Mouse (Mus musculus): ENCODE measurements around the gene Eid1. TPM values are rescaled to one million over a fixed set of nuclear protein-coding genes. Genes with fewer than 3 reads are reported as not detected.

Eid1 gene
- polyA plus RNA-seq, 1 experiment from 2014 or later = 543 TPM

- H3K4me1 ChIP-seq (ENCODE audit: control insufficient read depth, insufficient read depth, low read length) = peaks cover 4% of the 10 kb centered on the region; the same call in 1 of the 2 replicates
- H3K36me3 ChIP-seq (ENCODE audit: control insufficient read depth, insufficient read depth, low read length) = no peaks in the 10 kb centered on the region
- no peak for ATAC-seq (ENCODE audit: low FRiP score, low TSS enrichment)
- DNase-seq = no peak
- 88% methylated on average over 4 of the region's 4 CpGs for WGBS
- H3K27ac ChIP-seq (replicated peaks; ENCODE audit: low read depth, low read length) = no peak overlapping the region
- no peaks in the 10 kb centered on the region for H3K9me3 ChIP-seq (ENCODE audit: control insufficient read depth, low read length)
- H3K9ac ChIP-seq (replicated peaks; ENCODE audit: low read length) = no peak overlapping the region
- peak overlapping the region; percentile 50; the same call in 1 of the 2 replicates for H3K4me2 ChIP-seq (ENCODE audit: low read length)
- no peaks in the 10 kb centered on the region for H3K27me3 ChIP-seq (ENCODE audit: control insufficient read depth, insufficient read depth, low read length)
- no peak overlapping the region for H3K4me3 ChIP-seq (replicated peaks; ENCODE audit: low read depth, low read length)
Observed at GRCm38 (mm10) chr2:125661156-125661555, 11.7 kb upstream of the Eid1 start.

DNA sequence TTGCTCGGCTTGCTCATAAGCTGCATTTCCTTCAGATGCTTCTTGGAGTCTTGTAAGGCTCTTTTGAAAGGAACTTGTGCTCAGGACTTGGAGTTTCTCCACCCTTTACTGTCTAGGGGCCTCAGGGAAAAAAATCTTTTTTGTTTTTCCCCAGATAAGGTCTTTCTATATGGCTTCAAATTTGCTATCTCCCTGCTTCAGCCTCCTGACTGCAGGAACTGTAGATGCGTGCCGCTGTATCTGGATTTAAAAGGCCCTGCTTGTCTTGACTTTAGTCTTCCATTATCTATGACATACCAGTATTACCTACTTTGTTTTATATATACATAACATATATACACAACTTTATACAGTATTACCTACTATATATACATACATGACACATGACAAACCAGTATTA is 10.4 kb upstream of the Eid1 start:
- Histone ChIP-seq H3K27me3 (ENCODE audit: control insufficient read depth, insufficient read depth, low read length) (no peaks in the 10 kb centered on the region), H3K4me2 (ENCODE audit: low read length) (no peak overlapping the region), H3K9me3 (ENCODE audit: control insufficient read depth, low read length) (no peaks in the 10 kb centered on the region), H3K36me3 (ENCODE audit: control insufficient read depth, insufficient read depth, low read length) (no peaks in the 10 kb centered on the region), H3K9ac (replicated peaks; ENCODE audit: low read length) (no peak overlapping the region), H3K27ac (replicated peaks; ENCODE audit: low read depth, low read length) (no peak overlapping the region), H3K4me1 (ENCODE audit: control insufficient read depth, insufficient read depth, low read length) (peaks cover 4% of the 10 kb centered on the region; the same call in 1 of the 2 replicates), H3K4me3 (replicated peaks; ENCODE audit: low read depth, low read length) (no peak overlapping the region)
- ATAC-seq (ENCODE audit: low FRiP score, low TSS enrichment) = no peak
- no peak for DNase-seq
- WGBS = 81% methylated on average over 3 of the region's 3 CpGs

DNA sequence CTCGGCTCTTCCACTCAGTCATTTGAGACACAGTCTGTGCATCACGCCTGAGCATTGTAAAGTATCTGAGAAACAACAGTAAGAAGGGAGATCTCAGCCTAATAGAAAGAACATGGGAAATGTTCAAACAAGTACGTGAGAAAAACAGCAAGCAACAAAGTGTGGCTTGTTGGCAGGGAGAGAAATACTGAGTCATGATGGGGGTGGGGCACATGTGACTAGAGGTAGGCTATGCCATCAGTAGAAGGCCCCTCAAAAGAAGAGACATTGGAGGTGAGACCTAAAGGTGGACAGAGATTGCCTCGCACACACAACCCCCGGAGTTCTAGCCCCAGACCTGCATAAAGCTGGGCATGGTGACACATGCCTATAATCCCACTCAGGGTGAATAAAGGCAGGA is 7.7 kb upstream of the Eid1 start:
- H3K9me3 ChIP-seq (ENCODE audit: control insufficient read depth, low read length) = no peaks in the 10 kb centered on the region
- H3K27me3 ChIP-seq (ENCODE audit: control insufficient read depth, insufficient read depth, low read length) = no peaks in the 10 kb centered on the region
- no peak overlapping the region for H3K4me3 ChIP-seq (replicated peaks; ENCODE audit: low read depth, low read length)
- H3K36me3 ChIP-seq (ENCODE audit: control insufficient read depth, insufficient read depth, low read length) = no peaks in the 10 kb centered on the region
- DNase-seq (no peak), ATAC-seq (ENCODE audit: low FRiP score, low TSS enrichment) (no peak)
- H3K4me2 ChIP-seq (ENCODE audit: low read length) = no peak overlapping the region
- H3K27ac ChIP-seq (replicated peaks; ENCODE audit: low read depth, low read length) = no peak overlapping the region
- no peak overlapping the region for H3K9ac ChIP-seq (replicated peaks; ENCODE audit: low read length)
- H3K4me1 ChIP-seq (ENCODE audit: control insufficient read depth, insufficient read depth, low read length) = peaks cover 4% of the 10 kb centered on the region; the same call in 1 of the 2 replicates
- WGBS = 90% methylated on average over 5 of the region's 5 CpGs

GRCm38 (mm10) chr2:125665909-125666308 is 7.0 kb upstream of the Eid1 start:
- H3K9me3 ChIP-seq (ENCODE audit: control insufficient read depth, low read length) = no peaks in the 10 kb centered on the region
- H3K27me3 ChIP-seq (ENCODE audit: control insufficient read depth, insufficient read depth, low read length) = no peaks in the 10 kb centered on the region
- no peak overlapping the region for H3K4me2 ChIP-seq (ENCODE audit: low read length)
- no peak overlapping the region for H3K4me3 ChIP-seq (replicated peaks; ENCODE audit: low read depth, low read length)
- 88% methylated on average over 4 of the region's 4 CpGs for WGBS
- no peak overlapping the region for H3K27ac ChIP-seq (replicated peaks; ENCODE audit: low read depth, low read length)
- DNase-seq = no peak
- no peak for ATAC-seq (ENCODE audit: low FRiP score, low TSS enrichment)
- H3K36me3 ChIP-seq (ENCODE audit: control insufficient read depth, insufficient read depth, low read length) = no peaks in the 10 kb centered on the region
- peaks cover 4% of the 10 kb centered on the region; the same call in 1 of the 2 replicates for H3K4me1 ChIP-seq (ENCODE audit: control insufficient read depth, insufficient read depth, low read length)
- H3K9ac ChIP-seq (replicated peaks; ENCODE audit: low read length) = no peak overlapping the region

GRCm38 (mm10) chr2:125666668-125667067 is 6.2 kb upstream of the Eid1 start:
- DNase-seq = no peak
- H3K27ac ChIP-seq (replicated peaks; ENCODE audit: low read depth, low read length) = no peak overlapping the region
- WGBS = 84% methylated on average over 4 of the region's 4 CpGs
- no peaks in the 10 kb centered on the region for H3K36me3 ChIP-seq (ENCODE audit: control insufficient read depth, insufficient read depth, low read length)
- H3K9me3 ChIP-seq (ENCODE audit: control insufficient read depth, low read length) = no peaks in the 10 kb centered on the region
- no peak overlapping the region for H3K9ac ChIP-seq (replicated peaks; ENCODE audit: low read length)
- no peak overlapping the region for H3K4me3 ChIP-seq (replicated peaks; ENCODE audit: low read depth, low read length)
- no peak overlapping the region for H3K4me2 ChIP-seq (ENCODE audit: low read length)
- ATAC-seq (ENCODE audit: low FRiP score, low TSS enrichment) = no peak
- peaks cover 4% of the 10 kb centered on the region; the same call in 1 of the 2 replicates for H3K4me1 ChIP-seq (ENCODE audit: control insufficient read depth, insufficient read depth, low read length)
- no peaks in the 10 kb centered on the region for H3K27me3 ChIP-seq (ENCODE audit: control insufficient read depth, insufficient read depth, low read length)

GRCm38 (mm10) chr2:125667184-125667583 is 5.7 kb upstream of the Eid1 start:
- no peak for ATAC-seq (ENCODE audit: low FRiP score, low TSS enrichment)
- H3K36me3 ChIP-seq (ENCODE audit: control insufficient read depth, insufficient read depth, low read length) = no peaks in the 10 kb centered on the region
- 76% methylated on average over 5 of the region's 5 CpGs for WGBS
- no peak overlapping the region for H3K27ac ChIP-seq (replicated peaks; ENCODE audit: low read depth, low read length)
- H3K27me3 ChIP-seq (ENCODE audit: control insufficient read depth, insufficient read depth, low read length) = no peaks in the 10 kb centered on the region
- no peak overlapping the region for H3K9ac ChIP-seq (replicated peaks; ENCODE audit: low read length)
- H3K4me3 ChIP-seq (replicated peaks; ENCODE audit: low read depth, low read length) = no peak overlapping the region
- DNase-seq = no peak
- no peak overlapping the region for H3K4me2 ChIP-seq (ENCODE audit: low read length)
- H3K9me3 ChIP-seq (ENCODE audit: control insufficient read depth, low read length) = no peaks in the 10 kb centered on the region
- H3K4me1 ChIP-seq (ENCODE audit: control insufficient read depth, insufficient read depth, low read length) = peaks cover 4% of the 10 kb centered on the region; the same call in 1 of the 2 replicates

DNA sequence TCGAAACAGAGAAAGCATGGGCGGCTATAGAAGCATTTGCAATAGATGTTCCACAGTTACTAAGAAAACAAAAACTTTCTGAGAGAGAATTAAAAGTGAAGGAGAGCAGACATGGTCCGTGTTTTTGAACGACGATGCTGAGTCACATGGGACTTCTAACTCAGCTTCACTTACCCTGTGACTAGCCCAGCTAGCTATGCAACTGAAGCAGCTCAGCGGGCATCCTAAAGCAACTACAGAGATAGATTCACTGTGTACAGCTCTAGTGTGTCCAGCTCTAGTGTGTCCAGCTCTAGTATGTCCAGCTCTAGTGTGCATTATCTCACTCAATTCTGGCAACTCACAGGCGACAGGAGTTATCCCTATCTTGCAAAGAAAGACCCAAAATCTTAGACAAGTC is 5.2 kb upstream of the Eid1 start:
- Histone ChIP-seq H3K4me2 (ENCODE audit: low read length) (no peak overlapping the region), H3K9ac (replicated peaks; ENCODE audit: low read length) (no peak overlapping the region), H3K36me3 (ENCODE audit: control insufficient read depth, insufficient read depth, low read length) (no peaks in the 10 kb centered on the region), H3K27ac (replicated peaks; ENCODE audit: low read depth, low read length) (no peak overlapping the region), H3K27me3 (ENCODE audit: control insufficient read depth, insufficient read depth, low read length) (no peaks in the 10 kb centered on the region), H3K4me3 (replicated peaks; ENCODE audit: low read depth, low read length) (no peak overlapping the region), H3K9me3 (ENCODE audit: control insufficient read depth, low read length) (no peaks in the 10 kb centered on the region), H3K4me1 (ENCODE audit: control insufficient read depth, insufficient read depth, low read length) (peaks cover 4% of the 10 kb centered on the region; the same call in 1 of the 2 replicates)
- WGBS = 89% methylated on average over 7 of the region's 7 CpGs
- no peak for DNase-seq
- no peak for ATAC-seq (ENCODE audit: low FRiP score, low TSS enrichment)

- DNase-seq = peak; percentile 34
- Histone ChIP-seq H3K36me3 (ENCODE audit: control insufficient read depth, insufficient read depth, low read length) (no peaks in the 10 kb centered on the region), H3K9me3 (ENCODE audit: control insufficient read depth, low read length) (no peaks in the 10 kb centered on the region), H3K4me1 (ENCODE audit: control insufficient read depth, insufficient read depth, low read length) (peaks cover 14% of the 10 kb centered on the region), H3K4me2 (ENCODE audit: low read length) (no peak overlapping the region), H3K27me3 (ENCODE audit: control insufficient read depth, insufficient read depth, low read length) (no peaks in the 10 kb centered on the region), H3K27ac (replicated peaks; ENCODE audit: low read depth, low read length) (no peak overlapping the region), H3K9ac (replicated peaks; ENCODE audit: low read length) (no peak overlapping the region), H3K4me3 (replicated peaks; ENCODE audit: low read depth, low read length) (no peak overlapping the region)
- no peak for ATAC-seq (ENCODE audit: low FRiP score, low TSS enrichment)
- 54% methylated on average over 1 of the region's 1 CpGs for WGBS
Observed at GRCm38 (mm10) chr2:125670846-125671245, 2.0 kb upstream of the Eid1 start.

DNA sequence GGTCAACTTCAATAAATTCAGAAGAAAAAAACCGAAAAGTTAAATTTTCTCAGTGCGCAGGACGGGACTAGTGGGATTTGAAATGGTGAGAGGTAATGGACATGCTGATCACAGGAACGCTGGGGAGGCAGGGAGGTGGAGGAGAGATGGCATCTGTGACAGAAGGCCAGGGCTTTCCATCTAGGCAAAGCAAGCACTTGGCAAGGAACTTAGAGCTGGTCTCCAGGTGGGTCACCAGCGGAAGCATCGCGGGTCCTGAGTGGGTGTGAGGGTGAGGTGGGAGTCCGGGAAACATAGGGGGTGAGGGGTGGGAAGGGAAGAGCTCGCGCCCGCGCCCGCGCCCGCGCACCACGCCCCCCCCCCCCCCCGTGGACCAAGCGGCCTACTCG is 333 bp upstream of the Eid1 start:
- H3K4me3 ChIP-seq (replicated peaks; ENCODE audit: low read depth, low read length) = peak overlapping the region; percentile 81
- peak overlapping the region; percentile 97 for H3K27ac ChIP-seq (replicated peaks; ENCODE audit: low read depth, low read length)
- ATAC-seq (ENCODE audit: low FRiP score, low TSS enrichment) (no peak), DNase-seq (no peak)
- H3K4me1 ChIP-seq (ENCODE audit: control insufficient read depth, insufficient read depth, low read length) = peaks cover 14% of the 10 kb centered on the region
- no peaks in the 10 kb centered on the region for H3K27me3 ChIP-seq (ENCODE audit: control insufficient read depth, insufficient read depth, low read length)
- WGBS = 25% methylated on average over 9 of the region's 20 CpGs
- no peaks in the 10 kb centered on the region for H3K9me3 ChIP-seq (ENCODE audit: control insufficient read depth, low read length)
- peak overlapping the region; percentile 61 for H3K4me2 ChIP-seq (ENCODE audit: low read length)
- H3K9ac ChIP-seq (replicated peaks; ENCODE audit: low read length) = peak overlapping the region; percentile 93; the same call in 1 of the 2 replicates
- H3K36me3 ChIP-seq (ENCODE audit: control insufficient read depth, insufficient read depth, low read length) = no peaks in the 10 kb centered on the region

Measured in midbrain, embryonic 14.5 days (tissue).